Mouse (Mus musculus): ENCODE measurements around the gene Eif5.
"Not testable (repeated sequence)": the region's sequence is repeated elsewhere in the genome, so short reads cannot be mapped to it uniquely, and the experiment has no call there.

Eif5 gene

DNA sequence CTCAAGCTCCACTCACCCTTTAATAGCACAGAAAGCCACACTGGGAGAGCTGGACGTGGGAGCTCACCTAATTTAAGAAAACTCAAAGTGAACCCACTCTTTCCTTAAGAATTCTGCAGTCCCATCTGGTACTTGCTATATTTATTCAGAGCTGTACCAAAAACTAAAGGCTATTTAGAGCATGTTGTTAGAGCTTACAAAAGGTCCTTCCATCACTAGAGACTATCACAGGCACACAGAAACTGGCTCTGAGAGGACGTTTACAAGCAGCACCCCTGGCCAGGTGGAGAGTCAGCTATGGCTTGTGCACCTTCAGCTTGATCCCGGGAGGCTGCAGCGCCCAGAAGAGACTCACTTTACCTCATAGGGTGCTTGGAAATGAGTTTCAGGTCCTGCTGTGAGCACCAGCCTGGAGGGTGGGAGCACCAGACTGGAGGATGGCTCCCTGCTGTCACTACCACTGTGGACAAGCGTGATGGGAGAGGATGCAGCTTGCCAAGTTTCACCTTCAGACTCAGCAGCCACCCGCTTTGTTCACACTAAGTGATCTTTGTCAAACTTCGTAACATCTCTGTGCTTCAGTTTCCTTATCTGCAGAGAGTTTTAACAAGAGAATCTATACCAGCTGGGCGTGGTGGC is 10.1 kb upstream of the Eif5 start:
- DNase-seq: no peak

DNA sequence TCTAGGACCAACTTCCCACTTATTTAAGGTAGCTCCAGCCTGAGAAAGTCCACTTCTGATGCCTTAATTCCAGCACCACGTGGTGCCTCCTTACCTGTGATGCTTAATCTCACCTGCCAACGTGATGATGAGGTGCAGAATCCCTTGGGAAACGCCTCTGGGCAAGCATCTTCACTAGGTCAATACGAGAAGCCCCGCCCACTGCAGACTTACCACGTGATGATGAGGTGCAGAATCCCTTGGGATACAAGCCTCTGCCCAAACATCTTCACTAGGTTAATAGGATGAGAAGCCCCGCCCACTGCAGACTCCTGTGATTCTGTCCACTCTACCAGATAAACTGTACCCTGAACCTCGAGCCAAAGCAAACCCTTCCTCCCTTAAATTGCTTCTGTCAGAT is 8.6 kb upstream of the Eif5 start:
- no peak for DNase-seq

DNA sequence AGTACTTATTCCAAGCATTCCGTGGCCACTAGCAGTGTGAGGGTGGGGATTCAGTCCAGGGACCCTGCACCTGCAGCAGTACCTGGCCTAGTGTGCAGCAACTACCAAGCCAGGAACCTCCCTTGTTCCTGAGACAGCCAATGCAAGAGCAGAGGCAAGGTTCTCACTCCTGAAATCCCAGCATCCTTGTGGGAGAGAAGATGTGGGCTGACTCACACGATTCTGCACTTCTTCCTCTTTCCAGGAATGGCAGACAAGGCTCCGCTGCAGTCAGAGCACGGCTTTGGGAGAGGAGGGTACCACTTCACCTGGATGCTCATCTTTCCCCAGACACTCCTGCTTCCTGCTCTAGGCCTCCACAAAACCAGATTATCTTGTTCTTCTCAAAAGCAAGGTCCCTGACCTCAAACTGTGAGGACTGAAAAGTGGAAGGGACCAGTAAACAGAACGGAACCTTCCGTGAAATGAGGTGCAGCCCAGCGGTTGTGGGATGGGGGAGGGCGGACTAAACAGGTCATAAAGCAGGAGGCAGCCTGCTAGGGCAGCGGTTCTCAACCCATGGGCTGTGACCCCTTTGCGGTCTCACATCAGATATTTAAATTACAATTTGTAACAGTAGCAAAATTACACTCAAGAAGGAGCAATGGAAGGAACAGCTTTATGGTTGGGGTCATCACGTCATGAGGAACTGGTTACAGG is 4.6 kb upstream of the Eif5 start:
- DNase-seq: no peak

DNA sequence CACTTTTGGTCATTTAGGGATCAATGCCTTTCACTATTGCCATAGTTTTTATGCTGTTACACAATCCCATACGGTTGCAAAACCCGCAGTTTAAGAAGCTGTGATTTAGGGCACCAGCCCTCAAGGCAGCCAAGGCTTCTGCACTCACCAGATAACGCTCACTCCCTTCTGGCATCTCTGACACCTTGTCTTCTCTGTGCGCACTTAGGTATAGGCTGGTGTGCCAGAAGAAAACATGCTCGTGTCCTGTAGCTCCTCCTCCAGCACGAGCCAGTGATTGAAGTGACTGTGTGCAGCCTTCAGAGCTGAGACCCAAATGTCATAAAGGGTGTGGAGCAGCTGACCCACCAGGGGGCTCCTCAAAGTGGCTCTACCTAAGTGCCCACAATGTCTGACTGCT is 2.5 kb upstream of the Eif5 start:
- DNase-seq: no peak

DNA sequence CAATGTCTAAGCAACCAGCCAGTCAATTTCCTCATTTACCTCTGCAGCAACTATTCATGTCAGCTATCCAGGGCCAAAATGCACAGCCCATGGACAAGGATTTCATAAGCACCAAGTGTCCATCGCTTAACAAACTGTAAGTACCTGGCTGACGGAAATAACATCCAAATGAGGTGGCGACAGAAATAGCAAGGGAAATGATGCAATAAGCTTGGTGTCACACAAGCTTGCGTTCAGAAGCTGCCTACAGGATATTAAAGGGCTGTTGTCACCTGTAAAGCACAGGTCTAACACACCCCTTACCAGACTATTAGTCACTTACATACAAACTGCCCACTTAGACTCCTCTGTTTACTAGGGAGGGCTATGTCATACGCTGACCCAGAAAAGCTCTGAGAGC is 2.1 kb upstream of the Eif5 start:
- DNase-seq: no peak

DNA sequence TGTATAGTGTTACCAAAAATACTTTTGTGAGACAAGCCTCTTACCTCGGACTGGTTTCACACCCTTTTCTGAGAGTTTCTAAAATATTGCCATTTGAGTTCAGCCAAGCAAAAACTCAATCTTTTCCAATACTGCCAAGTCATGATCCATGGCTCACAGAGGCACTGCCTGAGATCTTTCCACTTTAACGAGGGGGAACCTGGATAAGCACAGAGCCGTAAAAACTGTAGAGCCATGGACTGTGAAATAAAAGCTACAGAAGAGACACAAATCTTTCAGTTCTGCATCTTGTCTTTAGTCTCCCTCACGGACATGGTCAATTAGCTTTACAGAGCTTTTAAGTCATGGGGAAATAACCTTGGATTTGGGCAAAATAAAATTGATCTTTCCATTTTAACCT is 1.1 kb upstream of the Eif5 start:
- DNase-seq: no peak

DNA sequence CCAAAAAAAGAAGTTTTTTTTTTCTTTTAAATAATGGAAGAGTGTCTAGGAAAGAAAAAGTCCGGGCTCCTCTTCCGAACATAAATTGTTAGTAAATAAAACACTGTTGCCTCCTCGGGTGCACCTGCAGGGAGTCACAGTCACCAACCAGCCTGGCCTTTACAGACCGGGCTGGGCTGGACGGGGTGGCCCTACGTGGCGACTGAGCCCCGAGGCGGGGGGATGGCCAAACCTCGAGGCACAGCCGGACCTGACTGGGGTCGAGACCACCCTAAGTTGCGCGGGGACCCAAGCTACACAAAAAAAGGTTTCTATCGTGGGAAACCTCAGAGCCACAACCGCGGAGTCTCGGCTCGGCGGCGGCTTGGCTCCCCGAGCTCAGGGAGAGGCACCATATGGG is 475 bp upstream of the Eif5 start:
- peak in 1 of 2 experiments; percentile 73 for DNase-seq

DNA sequence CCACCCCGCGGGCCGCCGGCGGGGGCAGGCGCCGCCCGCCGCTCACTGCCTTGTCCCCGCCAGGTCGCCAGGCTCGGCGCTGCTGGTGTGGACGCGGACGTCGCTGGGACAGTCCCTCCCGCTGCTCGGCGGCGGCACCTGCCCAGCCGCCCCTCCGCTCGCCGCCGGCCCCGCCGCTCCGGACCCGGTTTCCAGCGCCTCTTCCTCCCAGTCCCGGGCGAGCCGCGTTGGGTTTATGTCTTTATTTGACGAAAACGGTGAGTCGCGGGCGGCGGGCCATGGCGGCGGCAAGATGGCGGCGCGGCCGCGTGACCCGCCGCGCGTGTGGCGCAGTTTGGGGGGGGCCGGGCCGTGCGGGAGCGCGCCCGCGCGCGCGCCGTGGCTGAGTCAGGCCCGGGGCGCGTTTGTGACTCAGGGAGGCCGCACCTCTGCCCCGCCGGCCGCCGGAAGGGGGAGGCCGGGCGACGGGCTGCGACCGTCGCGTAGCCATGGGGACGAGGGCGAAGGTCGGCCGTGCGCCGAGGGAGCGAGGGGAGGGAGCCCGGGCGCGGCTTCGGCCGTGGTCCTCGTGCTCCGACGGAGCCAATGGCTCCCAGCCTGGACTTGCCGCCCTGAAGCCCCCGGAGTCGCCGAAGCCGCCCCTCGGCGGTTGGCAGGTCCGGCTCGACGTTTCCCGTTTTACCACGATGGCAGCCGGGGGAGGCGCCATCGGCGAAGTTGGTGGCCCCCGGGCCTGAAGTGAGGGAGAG is 650 bp downstream of the Eif5 start:
- peak; percentile 86 to 93 for DNase-seq

DNA sequence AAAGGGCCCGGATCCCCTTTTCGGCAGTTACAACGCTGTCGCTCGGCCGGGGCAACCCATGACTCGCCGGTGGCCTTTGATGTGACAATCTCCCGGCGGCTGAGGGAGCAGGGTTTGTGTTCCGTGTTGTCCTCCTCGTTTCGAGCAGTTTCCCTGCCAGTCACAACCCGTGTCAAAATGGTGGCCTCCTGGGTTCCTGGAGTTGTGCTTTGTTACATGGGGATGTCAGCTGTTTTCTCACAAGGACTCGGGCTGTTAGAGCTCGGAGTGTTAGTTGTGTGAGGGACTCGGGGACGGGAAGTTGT is 1.2 kb downstream of the Eif5 start:
- no peak for DNase-seq

DNA sequence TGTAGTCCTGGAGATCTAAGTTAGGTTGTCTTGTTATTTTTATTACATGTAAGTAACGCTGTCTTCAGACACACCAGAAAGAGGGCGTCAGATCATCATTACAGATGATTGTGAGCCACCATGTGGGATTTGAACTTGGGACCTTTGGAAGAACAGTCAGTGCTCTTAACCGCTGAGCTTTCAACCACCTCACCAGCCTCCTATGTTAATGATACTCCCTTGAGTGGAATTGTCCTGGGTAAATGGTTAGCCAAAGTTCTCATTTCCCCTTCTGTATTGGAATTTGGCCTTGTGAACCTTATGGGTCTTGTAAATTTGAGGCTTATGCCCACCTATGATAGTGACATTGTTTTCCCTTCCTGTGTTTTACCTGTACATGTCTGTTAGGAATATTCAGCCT is 9.3 kb downstream of the Eif5 start:
- no peak for DNase-seq

DNA sequence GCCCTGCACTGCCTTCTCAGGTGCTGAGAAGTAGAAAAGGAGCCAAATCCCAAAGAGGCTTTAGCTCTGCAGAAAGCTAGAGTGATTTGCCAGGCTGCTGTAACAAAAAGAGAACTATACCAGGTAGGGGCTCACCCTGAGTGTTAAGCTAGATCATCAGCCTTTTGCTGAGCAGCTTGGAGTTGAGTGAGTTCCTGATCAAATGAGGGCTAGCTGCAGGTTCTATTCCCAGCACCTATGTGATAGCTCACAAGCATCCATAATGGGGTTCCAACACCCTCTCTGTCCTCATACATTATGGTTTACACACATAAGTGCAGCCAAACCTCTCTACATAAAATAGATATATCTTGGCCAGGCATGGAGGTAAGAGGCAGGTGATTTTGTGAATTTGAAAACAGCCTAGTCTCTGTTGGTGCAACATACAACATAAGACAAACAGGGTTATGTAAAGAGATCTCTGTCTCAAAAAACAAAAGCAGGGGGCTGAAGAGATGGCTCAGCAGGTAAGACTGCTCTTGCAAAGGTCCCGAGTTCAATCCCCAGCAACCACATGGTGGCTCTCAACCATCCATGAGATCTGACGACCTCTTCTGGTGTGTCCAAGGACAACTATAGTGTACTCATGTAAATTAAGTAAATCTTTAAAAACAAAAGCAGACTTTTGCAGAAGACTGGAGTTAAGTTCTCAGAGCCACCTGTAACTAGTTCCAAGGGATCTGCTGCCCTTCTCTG is 10.9 kb downstream of the Eif5 start:
- DNase-seq: no peak

DNA sequence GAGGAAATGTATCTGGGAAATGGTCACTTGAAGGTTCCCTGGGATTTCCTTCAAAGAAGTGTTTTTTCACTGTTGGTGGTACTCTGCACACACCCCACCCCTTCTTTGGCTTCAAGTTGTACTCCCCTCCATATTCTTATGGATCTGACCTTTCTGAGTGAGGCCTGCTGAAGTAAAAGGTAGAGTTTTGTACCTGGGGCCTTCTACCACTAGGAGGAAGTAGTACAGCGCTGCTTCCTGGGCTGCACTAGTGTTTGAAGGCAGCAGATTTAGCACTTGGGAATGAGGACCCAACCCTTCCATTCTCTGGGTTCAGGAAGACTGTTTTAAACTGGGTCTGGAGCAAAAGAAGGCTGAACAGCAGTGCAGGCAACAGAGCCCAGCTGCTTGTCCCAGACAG is 12.9 kb downstream of the Eif5 start:
- DNase-seq: no peak

DNA sequence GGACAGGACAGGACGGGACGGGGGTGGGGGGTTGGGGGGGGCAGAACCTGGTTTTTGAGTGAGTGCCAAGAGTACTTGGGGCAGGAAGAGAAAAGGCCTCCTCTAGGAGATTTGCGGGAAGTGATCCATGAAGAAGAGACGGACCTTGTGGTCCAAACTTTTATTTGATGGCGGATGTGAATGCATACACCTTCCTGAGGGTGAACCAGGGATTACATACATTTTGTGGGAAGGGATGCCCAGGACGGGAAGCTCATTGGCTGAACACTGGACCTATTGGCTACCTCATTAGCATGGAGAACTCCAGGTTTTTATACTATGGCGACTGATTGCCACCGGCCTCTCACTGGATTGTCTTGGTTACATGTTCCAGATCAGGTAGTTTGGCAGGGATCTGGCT is 14.5 kb downstream of the Eif5 start:
- DNase-seq: no peak

DNA sequence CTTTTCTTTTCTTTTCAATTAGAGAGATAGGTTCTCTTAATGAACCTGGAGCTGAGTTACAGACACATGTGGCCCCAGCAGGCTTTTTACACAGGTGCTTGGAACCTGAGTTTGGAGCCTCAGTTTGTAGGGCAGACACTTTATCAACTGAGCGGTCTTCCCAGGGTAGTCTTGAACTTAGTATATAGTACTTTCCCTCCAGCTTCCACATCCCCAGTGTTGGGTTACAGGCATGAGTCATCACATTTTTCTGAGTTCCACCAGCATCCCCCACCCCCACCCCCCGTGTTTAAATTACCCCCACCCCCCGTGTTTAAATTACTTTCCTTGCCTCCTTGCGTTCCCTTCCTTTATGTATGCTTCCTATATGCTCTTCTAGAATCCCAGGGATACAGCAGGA is 17.5 kb downstream of the Eif5 start:
- DNase-seq: no peak

DNA sequence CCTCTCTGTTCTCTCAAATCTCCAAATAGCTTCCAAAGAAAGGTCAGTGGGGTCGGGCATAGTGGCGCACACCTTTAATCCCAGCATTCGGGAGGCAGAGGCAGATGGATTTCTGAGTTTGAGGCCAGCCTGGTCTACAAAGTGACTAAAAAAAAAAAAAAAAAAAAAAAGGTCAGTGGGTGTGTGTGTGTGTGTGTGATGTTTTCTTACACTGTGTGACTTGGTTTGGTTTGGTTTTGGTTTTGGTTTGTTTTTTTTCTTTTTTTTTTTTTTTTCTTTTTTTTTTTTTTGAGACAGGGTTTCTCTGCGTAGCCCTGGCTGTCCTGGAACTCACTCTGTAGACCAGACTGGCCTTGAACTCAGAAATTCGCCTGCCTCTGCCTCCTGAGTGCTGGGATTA is 18.1 kb downstream of the Eif5 start:
- DNase-seq: not testable (repeated sequence)

DNA sequence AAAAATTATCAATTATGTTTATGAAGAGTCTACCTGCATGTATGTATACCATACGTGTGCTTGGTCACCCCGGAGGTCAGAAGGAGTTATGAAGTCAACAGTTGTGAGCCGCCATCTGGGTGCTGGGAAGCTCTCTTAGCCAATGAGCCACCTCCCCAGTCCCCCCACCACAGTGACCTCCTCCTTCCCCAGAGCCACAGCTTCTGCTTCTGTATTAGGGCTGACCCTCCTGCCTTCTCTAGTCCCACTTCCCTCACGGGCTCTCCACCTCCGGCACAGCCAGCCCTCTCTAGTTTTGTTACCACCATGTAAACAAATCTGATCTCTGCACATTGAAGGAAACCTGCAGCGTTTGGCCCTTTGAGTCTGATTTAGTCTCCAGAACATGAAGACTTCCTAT is 19.7 kb downstream of the Eif5 start:
- no peak for DNase-seq

DNA sequence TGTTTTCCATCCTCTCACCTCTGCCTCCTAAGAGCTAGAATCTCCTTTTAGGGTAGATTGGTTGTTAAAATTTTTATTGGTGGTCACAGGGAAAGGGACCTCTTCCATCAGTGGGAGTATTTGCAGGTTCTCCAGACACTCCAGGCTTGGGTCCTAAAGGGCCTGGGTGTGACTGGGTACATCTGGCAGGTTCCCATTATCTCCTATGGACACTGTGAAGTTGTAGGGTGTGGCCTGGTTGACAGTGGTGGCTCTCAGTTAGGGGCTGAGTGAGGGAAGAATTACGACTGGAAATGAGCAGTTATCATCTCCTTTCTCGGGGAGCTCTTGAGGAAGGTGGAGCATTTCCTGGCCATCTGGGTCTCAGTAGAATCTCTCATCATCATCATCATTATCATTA is 20.8 kb downstream of the Eif5 start:
- no peak for DNase-seq

DNA sequence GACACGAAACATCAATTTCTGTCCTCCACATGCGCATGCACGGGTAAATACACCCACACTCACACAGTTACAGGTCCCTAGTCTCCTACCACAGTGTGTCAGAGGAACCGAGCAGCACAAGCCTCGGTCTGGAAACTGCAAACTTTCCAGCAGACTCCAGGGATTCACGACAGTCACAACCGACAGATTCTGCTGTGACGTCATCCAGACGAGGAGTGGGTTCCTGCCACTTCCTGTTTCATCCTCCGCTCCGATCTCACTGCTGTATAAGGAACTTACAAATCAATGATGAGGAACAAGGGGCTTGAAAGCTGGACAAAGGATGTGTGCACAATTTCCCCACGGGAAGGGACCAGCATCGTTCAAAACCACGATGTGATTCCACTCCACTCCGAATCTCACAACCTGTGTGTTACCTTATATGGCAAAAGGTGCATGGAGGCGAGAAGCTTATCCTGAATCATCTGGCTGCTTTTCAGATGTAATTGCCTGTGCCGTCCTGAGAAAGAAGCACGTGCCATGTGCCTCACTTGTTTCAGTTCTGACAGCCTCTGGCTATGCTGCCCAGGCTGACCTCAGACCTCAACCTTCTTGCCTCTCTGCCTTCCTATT is 21.9 kb downstream of the Eif5 start:
- DNase-seq: no peak

DNA sequence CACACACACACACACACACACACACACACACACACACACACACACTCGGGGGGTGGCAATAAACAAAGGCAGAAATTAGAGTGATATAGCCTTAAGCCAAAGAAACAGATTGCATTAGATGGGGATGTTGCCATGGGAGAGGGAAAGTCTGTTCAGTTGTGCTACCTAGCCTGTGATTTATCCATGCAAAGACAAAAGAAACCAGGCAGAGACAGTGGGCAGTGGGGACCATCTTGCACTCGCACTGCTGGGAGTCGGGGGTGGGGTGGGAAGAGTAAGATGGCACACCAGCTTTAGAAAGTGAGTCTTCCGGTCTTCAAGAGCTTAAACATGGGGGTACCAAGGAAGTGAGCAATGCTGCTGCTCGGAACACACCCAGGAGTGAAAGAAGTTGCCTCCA is 22.5 kb downstream of the Eif5 start:
- no peak for DNase-seq

DNA sequence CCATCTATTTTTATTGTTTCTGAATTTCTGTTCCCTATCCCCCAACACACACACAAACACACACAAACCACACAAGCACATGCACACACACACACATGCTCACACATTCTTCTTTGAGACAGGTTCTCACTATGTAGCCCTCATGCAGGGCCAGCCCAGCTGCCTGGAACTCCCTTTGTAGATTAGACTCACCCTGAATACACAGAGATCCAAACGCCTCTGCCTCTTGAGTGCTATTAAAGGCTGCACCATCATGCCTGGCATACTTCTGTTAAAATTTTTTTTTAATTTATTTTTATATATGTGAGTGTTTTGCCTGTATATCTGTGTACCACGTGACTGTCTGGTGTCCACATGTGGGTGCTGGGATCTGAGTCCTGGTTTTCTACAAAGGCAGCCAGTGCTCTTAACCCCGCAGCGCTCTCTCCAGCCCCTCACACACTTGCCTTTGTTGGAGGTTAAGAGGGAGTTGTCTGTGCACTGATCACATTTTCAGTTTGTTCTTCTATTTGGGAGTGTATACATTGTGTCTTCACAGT is 24.5 kb downstream of the Eif5 start:
- no peak for DNase-seq

DNA sequence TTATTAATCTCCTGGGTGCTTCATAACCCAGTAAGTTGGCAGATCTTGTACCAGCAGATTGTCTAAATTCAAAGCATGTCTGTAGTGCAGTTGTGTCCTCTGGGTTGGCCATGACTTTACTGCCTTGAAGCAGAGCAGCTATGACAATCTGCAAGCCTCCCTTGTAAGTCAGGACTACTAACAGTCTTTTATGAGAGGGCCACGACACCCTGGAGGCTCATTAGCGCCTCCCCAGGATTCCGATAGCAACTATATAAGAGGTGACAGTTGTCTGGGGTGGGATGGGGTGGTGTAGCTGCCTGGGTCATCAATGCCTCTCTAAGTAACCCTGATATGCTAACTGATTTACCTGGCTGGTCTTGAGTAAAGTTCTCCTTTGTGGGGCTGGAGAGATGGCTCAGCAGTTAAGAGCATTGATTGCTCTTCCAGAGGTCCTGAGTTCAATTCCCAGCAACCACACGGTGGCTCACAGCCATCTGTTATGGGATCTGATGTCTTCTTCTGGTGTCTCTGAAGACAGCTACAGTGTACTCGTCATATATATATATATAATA is 25.3 kb downstream of the Eif5 start:
- no peak for DNase-seq

DNA sequence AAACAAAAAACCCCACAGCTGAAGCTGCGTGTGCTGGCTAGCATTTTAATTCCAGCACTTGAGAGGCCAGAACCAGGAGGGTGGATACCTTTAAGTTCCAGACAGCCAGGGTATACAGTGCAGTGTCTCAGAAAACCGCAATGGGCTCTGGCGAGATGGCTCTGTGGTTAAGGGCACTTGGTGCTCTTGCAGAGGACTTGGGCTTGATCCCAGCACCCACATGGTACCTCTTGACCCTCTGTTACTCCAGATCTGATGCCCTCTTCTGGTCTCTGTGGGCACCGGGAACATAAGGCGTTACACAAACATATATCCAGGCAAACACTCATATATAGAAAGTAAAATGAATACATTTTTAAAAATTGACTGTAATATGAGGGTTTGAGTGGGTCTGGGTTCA is 27.5 kb downstream of the Eif5 start:
- no peak for DNase-seq

DNA sequence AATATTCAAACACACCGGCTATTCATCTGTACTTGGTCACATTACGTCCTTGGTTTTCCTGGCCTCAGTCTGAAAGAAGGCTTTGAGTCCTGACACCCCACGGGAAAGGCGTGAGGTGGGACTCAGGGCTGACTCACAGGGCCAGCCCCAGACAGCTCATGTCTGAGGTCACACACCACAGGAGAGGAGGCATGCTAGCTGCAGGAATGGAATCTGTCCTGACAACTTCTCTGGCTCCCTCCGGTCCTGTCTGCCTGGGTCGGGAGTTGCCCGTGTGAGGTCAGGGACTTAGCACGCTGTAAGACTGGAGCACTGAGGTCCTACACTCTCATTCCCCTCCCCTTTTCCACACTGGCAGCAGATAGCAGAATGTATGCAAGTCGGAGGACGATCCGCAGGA is 31.0 kb downstream of the Eif5 start:
- DNase-seq: peak; percentile 53 to 69

Data from kidney, postnatal 4 days (tissue).